Mouse (Mus musculus) small intestine, adult 2 months (tissue): ENCODE measurements around the gene Mcts2. TPM values are rescaled to one million over a fixed set of nuclear protein-coding genes. Genes with fewer than 3 reads are reported as not detected.

Experiments used
- H3K27ac ChIP-seq: fragments of 200-500 bp; 2 replicates; pipeline ENCODE4 v1.5.1; 2012; ENCODE audit warnings: low read depth, low read length, control low read depth, inconsistent platforms; ENCODE audit not compliant: insufficient read depth
- H3K27me3 ChIP-seq: fragments of 200-500 bp; 2 replicates; pipeline ENCODE4 v1.6.1; 2012; ENCODE audit warnings: mild to moderate bottlenecking, moderate library complexity, low read length, inconsistent platforms; ENCODE audit not compliant: control insufficient read depth, insufficient read depth
- H3K36me3 ChIP-seq: fragments of 200-500 bp; 2 replicates; pipeline ENCODE4 v1.6.1; 2012; ENCODE audit warnings: mild to moderate bottlenecking, low read length, control low read depth, inconsistent platforms; ENCODE audit not compliant: control insufficient read depth, insufficient read depth
- H3K4me1 ChIP-seq: fragments of 200-500 bp; 2 replicates; pipeline ENCODE4 v1.6.1; 2012; ENCODE audit warnings: low read length, inconsistent platforms, mixed read lengths; ENCODE audit not compliant: control insufficient read depth, insufficient read depth, insufficient read length
- H3K4me3 ChIP-seq: fragments of 200-500 bp; 2 replicates; pipeline ENCODE4 v1.5.1; 2012; ENCODE audit warnings: low read depth, mild to moderate bottlenecking, control low read depth, inconsistent platforms, low read length, moderate library complexity
- CTCF ChIP-seq: fragments of 200-500 bp; IDR thresholded peaks from 2 replicates; pipeline ENCODE4 v1.5.1; 2012; ENCODE audit warnings: low read depth, mild to moderate bottlenecking, control low read depth, inconsistent platforms, low read length, moderate library complexity, mixed read lengths; ENCODE audit not compliant: insufficient replicate concordance, insufficient read length; ENCODE audit errors: extremely low read depth
- POLR2A ChIP-seq: fragments of 200-500 bp; IDR thresholded peaks from 2 replicates; pipeline ENCODE4 v1.6.1; 2012; ENCODE audit warnings: low read depth, mild to moderate bottlenecking, control low read depth, inconsistent platforms, low read length, moderate library complexity
- WGBS: fragments of 180-500 bp; shearing (Covaris S2); methylation state at CpG from one replicate; pipeline ENCODE4 v1.1.7; 2018; 5-methylcytosine and 5-hydroxymethylcytosine counted together
- polyA plus RNA-seq: library from polyadenylated mRNA; depleted of rRNA; stranded (reverse); fragments of >200 nt; gene quantifications from 2 replicates; pipeline ENCODE4 v1.2.3, GENCODE M21; 2012; rRNA removed

Mcts2 gene
- polyA plus RNA-seq, 1 experiment: 1.7 TPM

GRCm38 (mm10) chr2:152733201-152733600 lies 46.4 kb downstream of the Mcts2 start:
- 26% methylated on average over 2 of the region's 2 CpGs for WGBS
- Histone ChIP-seq H3K27me3 (no peaks in the 10 kb centered on the region), H3K36me3 (peaks cover 12% of the 10 kb centered on the region; the same call in 1 of the 2 replicates), H3K4me3 (no peak overlapping the region), H3K4me1 (peaks cover 25% of the 10 kb centered on the region), H3K27ac (peak overlapping the region; percentile 43)
- TF ChIP-seq CTCF (no peak), POLR2A (no peak)

- no peak for TF ChIP-seq POLR2A
- no peak for TF ChIP-seq CTCF
- Histone ChIP-seq H3K4me3 (peak overlapping the region; percentile 45), H3K4me1 (peaks cover 13% of the 10 kb centered on the region), H3K36me3 (peaks cover 12% of the 10 kb centered on the region; the same call in 1 of the 2 replicates), H3K27ac (peak overlapping the region; percentile 94), H3K27me3 (no peaks in the 10 kb centered on the region)
- 9% methylated on average over 10 of the region's 10 CpGs for WGBS
Measured at GRCm38 (mm10) chr2:152734501-152734900, 47.7 kb downstream of the Mcts2 start.

GRCm38 (mm10) chr2:152734984-152735383 lies 48.1 kb downstream of the Mcts2 start:
- Histone ChIP-seq H3K27me3 (no peaks in the 10 kb centered on the region), H3K4me1 (peaks cover 10% of the 10 kb centered on the region), H3K36me3 (peaks cover 12% of the 10 kb centered on the region; the same call in 1 of the 2 replicates), H3K27ac (peak overlapping the region; percentile 91), H3K4me3 (peak overlapping the region; percentile 45)
- WGBS: 0% methylated on average over 28 of the region's 28 CpGs
- TF ChIP-seq CTCF: no peak
- TF ChIP-seq POLR2A: peak; percentile 62; the same call in 1 of the 2 replicates

- H3K27ac ChIP-seq: peak within 1 kb of the TSS; percentile 100
- peaks cover 12% of the 10 kb centered on the region; the same call in 1 of the 2 replicates for H3K36me3 ChIP-seq
- peaks cover 16% of the 10 kb centered on the region for H3K4me1 ChIP-seq
- peak within 1 kb of the TSS; percentile 96 for H3K4me3 ChIP-seq
- no peaks in the 10 kb centered on the region for H3K27me3 ChIP-seq
- no peak for TF ChIP-seq CTCF
- peak; percentile 98 for TF ChIP-seq POLR2A
- under 1% methylated on average over 28 of the region's 28 CpGs for WGBS
Measured at GRCm38 (mm10) chr2:152736090-152736601, 49.3 kb downstream of the Mcts2 start, which contains the start of gene Id1. Id1 (plus strand) TSS chr2:152736251.

- Histone ChIP-seq H3K4me1 (peaks cover 21% of the 10 kb centered on the region), H3K4me3 (peak overlapping the region; percentile 96), H3K27me3 (no peaks in the 10 kb centered on the region), H3K27ac (peak overlapping the region; percentile 100), H3K36me3 (peaks cover 12% of the 10 kb centered on the region; the same call in 1 of the 2 replicates)
- WGBS: under 1% methylated on average over 22 of the region's 22 CpGs
- no peak for TF ChIP-seq CTCF
- TF ChIP-seq POLR2A: 0 out of 2 replicates have a peak, but pooled peaks have one; percentile 17
Measured at GRCm38 (mm10) chr2:152736748-152737147, 49.9 kb downstream of the Mcts2 start.

Other genes starting within 250 kb of the Mcts2 start
- not detected in 2 replicates for gene Defb23, start 222.4 kb upstream of the Mcts2 start, polyA plus RNA-seq
- gene Defb20, start 210.0 kb upstream of the Mcts2 start, polyA plus RNA-seq: not detected in 2 replicates
- not detected in 2 replicates for gene Defb22, start 196.9 kb upstream of the Mcts2 start, polyA plus RNA-seq
- not detected in 2 replicates for gene Defb26, start 175.3 kb upstream of the Mcts2 start, polyA plus RNA-seq
- gene Defb28, start 168.8 kb upstream of the Mcts2 start, polyA plus RNA-seq: not detected in 2 replicates
- not detected in 2 replicates for gene Defb29, start 146.9 kb upstream of the Mcts2 start, polyA plus RNA-seq
- not detected in 2 replicates for gene Gm17416, start 117.7 kb upstream of the Mcts2 start, polyA plus RNA-seq
- not detected in 2 replicates for gene Defb21, start 114.3 kb upstream of the Mcts2 start, polyA plus RNA-seq
- not detected in 2 replicates for gene Defb19, start 106.7 kb upstream of the Mcts2 start, polyA plus RNA-seq
- gene Defb45, start 87.6 kb upstream of the Mcts2 start, polyA plus RNA-seq: not detected in 2 replicates
- gene Defb36, start 82.7 kb upstream of the Mcts2 start, polyA plus RNA-seq: not detected in 2 replicates
- gene Defb25, start 64.0 kb upstream of the Mcts2 start, polyA plus RNA-seq: not detected in 2 replicates
- gene Rem1, start 60.1 kb upstream of the Mcts2 start, polyA plus RNA-seq: 3.5 and 4.7 TPM in 2 replicates
- 152 and 199 TPM in 2 replicates for gene H13, start 17.6 kb upstream of the Mcts2 start, polyA plus RNA-seq
- gene Id1, start 49.2 kb downstream of the Mcts2 start, polyA plus RNA-seq: 585 and 916 TPM in 2 replicates
- gene Cox4i2, start 67.1 kb downstream of the Mcts2 start, polyA plus RNA-seq: 0.50 and 1.7 TPM in 2 replicates
- gene Bcl2l1, start 144.7 kb downstream of the Mcts2 start, polyA plus RNA-seq: 20.7 and 53.8 TPM in 2 replicates
- 0.52 and 1.3 TPM in 2 replicates for gene Tpx2, start 160.9 kb downstream of the Mcts2 start, polyA plus RNA-seq
- not detected in 2 replicates for gene Mylk2, start 224.3 kb downstream of the Mcts2 start, polyA plus RNA-seq
- 1.3 and 2.6 TPM in 2 replicates for gene Foxs1, start 246.2 kb downstream of the Mcts2 start, polyA plus RNA-seq